Mouse (Mus musculus): Measurements from ENCODE around the gene Brca2. TPM values are rescaled to one million over a fixed set of nuclear protein-coding genes. Genes with fewer than 3 reads are reported as not detected.

Gene Brca2
- polyA plus RNA-seq, 1 experiment from 2014 or later = 25.2 TPM

DNA sequence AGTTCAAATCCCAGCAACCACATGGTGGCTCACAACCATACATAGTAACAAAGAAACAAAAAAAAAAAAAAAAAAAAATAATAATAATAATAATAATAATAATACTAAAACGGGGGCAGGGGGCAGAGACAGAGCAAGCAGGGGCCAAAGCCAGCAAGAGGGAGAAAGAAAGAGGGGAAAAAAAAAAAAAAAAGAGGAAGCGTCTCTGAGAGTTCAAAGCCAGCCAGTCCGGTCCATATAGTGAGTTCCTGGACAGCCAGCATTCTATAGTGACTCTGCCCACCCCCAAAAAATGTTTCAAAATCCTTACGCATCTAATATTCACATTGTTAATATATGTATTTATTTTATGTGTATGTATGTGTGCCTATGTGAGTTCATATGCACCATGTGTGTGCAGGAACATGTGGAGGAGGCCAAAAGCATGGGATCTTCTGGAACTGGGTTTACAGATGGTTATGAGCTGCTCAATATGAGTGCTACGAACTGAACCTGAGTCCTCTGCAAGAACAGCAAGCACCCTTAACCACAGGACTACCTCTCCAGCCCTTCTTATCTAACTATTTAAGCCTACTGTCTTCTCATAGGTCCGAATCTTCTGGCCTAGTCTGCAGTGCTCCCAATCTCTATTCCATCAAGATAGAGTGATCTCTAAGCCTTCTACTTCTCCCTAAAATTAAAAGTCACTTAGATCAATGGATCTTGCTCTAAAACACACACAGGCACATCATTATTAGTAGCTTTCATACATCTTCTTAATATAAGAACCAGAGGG is 11.8 kb upstream of the Brca2 start:
- H3K36me3 ChIP-seq (ENCODE audit: control insufficient read depth, insufficient read depth, low read length) = no peaks in the 10 kb centered on the region
- H3K27me3 ChIP-seq (replicated peaks; ENCODE audit: control insufficient read depth, insufficient read depth, low read length) = no peaks in the 10 kb centered on the region
- no peaks in the 10 kb centered on the region for H3K9me3 ChIP-seq (ENCODE audit: control insufficient read depth, low read length)
- no peak overlapping the region for H3K4me2 ChIP-seq (ENCODE audit: low read length)
- no peak overlapping the region for H3K9ac ChIP-seq (ENCODE audit: low read length)
- H3K4me1 ChIP-seq (replicated peaks; ENCODE audit: control insufficient read depth, insufficient read depth, low read length) = no peaks in the 10 kb centered on the region
- no peak overlapping the region for H3K27ac ChIP-seq (ENCODE audit: low read depth)
- H3K4me3 ChIP-seq (ENCODE audit: low read depth, low read length) = no peak overlapping the region
- ATAC-seq (replicated peaks; ENCODE audit: low FRiP score, low TSS enrichment, low read depth) = no peak
- no peak for DNase-seq (ENCODE audit: low spot score)
- WGBS = 82% methylated on average over 6 of the region's 6 CpGs

DNA sequence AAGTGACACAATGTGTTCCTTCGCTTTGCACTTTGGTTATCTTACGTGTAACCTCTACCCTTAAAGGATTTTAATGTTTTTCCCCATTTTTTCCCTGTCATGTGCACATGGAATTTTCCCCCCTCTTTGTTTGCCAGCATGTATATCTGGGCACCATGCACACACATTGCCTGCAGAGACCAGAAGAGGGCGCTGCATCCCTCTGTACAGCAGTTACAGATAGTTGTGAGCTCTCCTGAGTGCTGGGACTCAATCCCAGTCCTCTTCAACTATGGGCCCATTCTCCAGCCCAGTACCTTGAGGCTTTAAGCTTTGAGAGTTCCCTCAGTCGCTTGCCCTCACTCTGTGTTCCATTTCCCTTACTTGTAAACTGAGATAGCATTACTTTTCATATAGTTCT is 9.2 kb upstream of the Brca2 start:
- Histone ChIP-seq H3K4me3 (ENCODE audit: low read depth, low read length) (no peak overlapping the region), H3K4me1 (replicated peaks; ENCODE audit: control insufficient read depth, insufficient read depth, low read length) (no peaks in the 10 kb centered on the region), H3K27ac (ENCODE audit: low read depth) (no peak overlapping the region), H3K4me2 (ENCODE audit: low read length) (no peak overlapping the region), H3K9ac (ENCODE audit: low read length) (no peak overlapping the region), H3K36me3 (ENCODE audit: control insufficient read depth, insufficient read depth, low read length) (no peaks in the 10 kb centered on the region), H3K27me3 (replicated peaks; ENCODE audit: control insufficient read depth, insufficient read depth, low read length) (no peaks in the 10 kb centered on the region), H3K9me3 (ENCODE audit: control insufficient read depth, low read length) (no peaks in the 10 kb centered on the region)
- no peak for ATAC-seq (replicated peaks; ENCODE audit: low FRiP score, low TSS enrichment, low read depth)
- DNase-seq (ENCODE audit: low spot score) = no peak
- WGBS = 80% methylated on average over 4 of the region's 4 CpGs

DNA sequence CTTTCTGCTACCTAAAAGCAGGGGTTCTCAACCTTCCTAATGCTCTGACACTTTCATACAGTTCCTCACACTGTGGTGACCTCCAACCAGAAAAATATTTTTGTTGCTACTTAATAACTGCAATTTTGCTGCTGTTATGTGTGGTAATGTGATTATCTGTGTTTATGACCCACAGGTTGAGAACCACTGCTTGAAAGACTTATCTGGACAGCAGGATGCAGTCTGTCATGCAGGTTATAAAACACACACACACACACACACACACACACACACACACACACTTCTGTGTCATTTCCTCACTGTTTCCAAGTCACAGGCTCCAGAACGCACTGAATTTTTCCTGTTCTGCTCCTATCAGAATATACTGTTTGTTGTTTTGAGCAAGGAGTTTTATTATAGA is 8.4 kb upstream of the Brca2 start:
- ATAC-seq (replicated peaks; ENCODE audit: low FRiP score, low TSS enrichment, low read depth) (no peak), DNase-seq (ENCODE audit: low spot score) (no peak)
- Histone ChIP-seq H3K4me3 (ENCODE audit: low read depth, low read length) (no peak overlapping the region), H3K27ac (ENCODE audit: low read depth) (no peak overlapping the region), H3K27me3 (replicated peaks; ENCODE audit: control insufficient read depth, insufficient read depth, low read length) (no peaks in the 10 kb centered on the region), H3K9ac (ENCODE audit: low read length) (no peak overlapping the region), H3K4me2 (ENCODE audit: low read length) (no peak overlapping the region), H3K4me1 (replicated peaks; ENCODE audit: control insufficient read depth, insufficient read depth, low read length) (no peaks in the 10 kb centered on the region), H3K9me3 (ENCODE audit: control insufficient read depth, low read length) (no peaks in the 10 kb centered on the region), H3K36me3 (ENCODE audit: control insufficient read depth, insufficient read depth, low read length) (no peaks in the 10 kb centered on the region)
- 73% methylated on average over 1 of the region's 1 CpGs for WGBS

DNA sequence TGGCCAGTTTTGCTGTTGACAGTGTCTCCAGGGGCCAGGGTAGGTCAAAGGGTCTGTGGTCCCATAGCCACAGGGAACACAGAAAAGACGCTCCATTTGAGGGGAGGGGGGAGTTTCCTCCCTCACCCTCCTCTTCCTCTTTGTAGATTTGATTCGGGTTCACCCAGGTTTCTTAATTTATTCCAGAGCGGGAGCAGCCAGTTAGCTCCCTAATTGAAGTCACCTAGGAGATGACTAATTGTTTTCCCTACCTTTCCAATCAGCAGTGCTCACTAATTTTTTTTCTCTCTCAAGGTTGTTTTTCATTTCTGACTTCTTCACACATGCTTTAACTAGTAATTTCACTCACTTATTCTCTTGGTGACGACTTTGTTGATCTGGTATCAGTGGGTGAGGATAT is 4.4 kb upstream of the Brca2 start, which contains the start of gene Zar1l:
Gene Zar1l (minus strand): TSS at position 101 of the 400 bp plus-strand sequence.
- Histone ChIP-seq H3K4me2 (ENCODE audit: low read length) (no peak within 1 kb of the TSS), H3K4me1 (replicated peaks; ENCODE audit: control insufficient read depth, insufficient read depth, low read length) (peaks cover under 1% of the 10 kb centered on the region; the same call in 1 of the 2 replicates), H3K4me3 (ENCODE audit: low read depth, low read length) (no peak within 1 kb of the TSS), H3K36me3 (ENCODE audit: control insufficient read depth, insufficient read depth, low read length) (no peaks in the 10 kb centered on the region), H3K27ac (ENCODE audit: low read depth) (no peak within 1 kb of the TSS), H3K9ac (ENCODE audit: low read length) (no peak within 1 kb of the TSS), H3K27me3 (replicated peaks; ENCODE audit: control insufficient read depth, insufficient read depth, low read length) (no peaks in the 10 kb centered on the region), H3K9me3 (ENCODE audit: control insufficient read depth, low read length) (no peaks in the 10 kb centered on the region)
- no peak for ATAC-seq (replicated peaks; ENCODE audit: low FRiP score, low TSS enrichment, low read depth)
- no peak for DNase-seq (ENCODE audit: low spot score)
- WGBS = 60% methylated on average over 4 of the region's 4 CpGs

DNA sequence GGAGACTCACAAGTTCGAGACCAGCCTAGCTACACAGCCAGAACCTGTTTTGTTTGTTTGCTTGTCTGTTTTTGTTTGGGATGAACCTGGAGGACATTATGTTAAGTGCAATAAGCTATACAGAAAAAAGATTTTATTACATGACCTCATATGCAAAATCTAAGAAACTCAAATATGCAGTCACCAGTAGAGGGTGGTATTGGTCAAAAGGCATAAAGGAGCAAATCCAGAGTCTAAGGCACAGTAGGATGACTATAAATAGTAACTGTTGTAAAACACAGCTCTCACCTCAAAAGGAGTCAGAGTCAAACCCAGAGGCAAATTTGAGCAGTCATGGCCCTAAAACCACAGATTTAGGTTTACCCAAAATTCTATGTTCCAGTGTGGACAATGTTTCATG is 2.9 kb upstream of the Brca2 start:
- DNase-seq (ENCODE audit: low spot score) = no peak
- H3K4me1 ChIP-seq (replicated peaks; ENCODE audit: control insufficient read depth, insufficient read depth, low read length) = peaks cover 8% of the 10 kb centered on the region; the same call in 1 of the 2 replicates
- H3K4me2 ChIP-seq (ENCODE audit: low read length) = no peak overlapping the region
- no peaks in the 10 kb centered on the region for H3K9me3 ChIP-seq (ENCODE audit: control insufficient read depth, low read length)
- H3K9ac ChIP-seq (ENCODE audit: low read length) = no peak overlapping the region
- no peak for ATAC-seq (replicated peaks; ENCODE audit: low FRiP score, low TSS enrichment, low read depth)
- no peak overlapping the region for H3K27ac ChIP-seq (ENCODE audit: low read depth)
- no peaks in the 10 kb centered on the region for H3K27me3 ChIP-seq (replicated peaks; ENCODE audit: control insufficient read depth, insufficient read depth, low read length)
- H3K36me3 ChIP-seq (ENCODE audit: control insufficient read depth, insufficient read depth, low read length) = no peaks in the 10 kb centered on the region
- WGBS = 88% methylated on average over 1 of the region's 1 CpGs
- H3K4me3 ChIP-seq (ENCODE audit: low read depth, low read length) = no peak overlapping the region

DNA sequence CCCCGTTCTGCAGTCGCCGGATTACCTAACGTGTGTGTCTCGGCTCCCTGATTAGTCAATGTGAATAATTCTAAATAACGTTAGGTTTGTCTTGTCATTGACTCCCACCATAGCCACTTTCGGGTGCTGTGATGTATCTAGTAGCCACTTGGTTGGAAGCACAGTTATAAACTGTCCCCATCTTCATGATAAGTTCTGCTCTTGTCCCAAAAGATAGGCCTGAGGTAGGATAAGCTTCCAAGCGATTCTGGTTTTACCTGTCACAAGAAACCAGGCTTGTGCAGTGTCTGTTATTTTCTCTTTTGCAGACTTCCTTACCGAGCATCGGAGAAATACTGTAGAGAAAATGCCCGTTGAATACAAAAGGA is 421 bp downstream of the Brca2 start:
- Histone ChIP-seq H3K4me1 (replicated peaks; ENCODE audit: control insufficient read depth, insufficient read depth, low read length) (peaks cover 8% of the 10 kb centered on the region; the same call in 1 of the 2 replicates), H3K9me3 (ENCODE audit: control insufficient read depth, low read length) (no peaks in the 10 kb centered on the region), H3K9ac (ENCODE audit: low read length) (peak overlapping the region; percentile 91), H3K27me3 (replicated peaks; ENCODE audit: control insufficient read depth, insufficient read depth, low read length) (no peaks in the 10 kb centered on the region), H3K36me3 (ENCODE audit: control insufficient read depth, insufficient read depth, low read length) (0 out of 2 replicates have a peak, but pooled peaks cover 3% of the 10 kb centered on the region), H3K4me2 (ENCODE audit: low read length) (peak overlapping the region; percentile 65), H3K4me3 (ENCODE audit: low read depth, low read length) (peak overlapping the region; percentile 67), H3K27ac (ENCODE audit: low read depth) (peak overlapping the region; percentile 80)
- DNase-seq (ENCODE audit: low spot score) (no peak), ATAC-seq (replicated peaks; ENCODE audit: low FRiP score, low TSS enrichment, low read depth) (no peak; the same call in 1 of the 2 replicates)
- 6% methylated on average over 11 of the region's 11 CpGs for WGBS

DNA sequence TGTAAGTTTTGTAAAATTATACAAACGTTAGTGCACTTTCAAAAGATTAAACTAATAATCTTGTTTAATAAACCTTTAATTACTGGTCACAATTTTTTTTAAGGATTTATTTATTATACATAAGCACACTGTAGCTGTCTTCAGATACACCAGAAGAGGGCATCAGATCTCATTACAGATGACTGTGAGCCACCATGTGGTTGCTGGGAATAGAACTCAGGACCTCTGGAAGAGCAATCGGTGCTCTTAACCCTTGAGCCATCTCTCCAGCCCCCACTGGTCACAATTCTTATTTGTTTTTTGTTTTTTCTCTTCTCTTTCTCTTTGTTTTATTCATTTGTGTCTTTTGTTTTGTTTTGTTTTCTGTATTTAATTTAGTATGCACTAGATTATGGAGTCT is 2.8 kb downstream of the Brca2 start:
- WGBS = 83% methylated on average over 2 of the region's 2 CpGs
- no peak for ATAC-seq (replicated peaks; ENCODE audit: low FRiP score, low TSS enrichment, low read depth)
- no peak for DNase-seq (ENCODE audit: low spot score)

DNA sequence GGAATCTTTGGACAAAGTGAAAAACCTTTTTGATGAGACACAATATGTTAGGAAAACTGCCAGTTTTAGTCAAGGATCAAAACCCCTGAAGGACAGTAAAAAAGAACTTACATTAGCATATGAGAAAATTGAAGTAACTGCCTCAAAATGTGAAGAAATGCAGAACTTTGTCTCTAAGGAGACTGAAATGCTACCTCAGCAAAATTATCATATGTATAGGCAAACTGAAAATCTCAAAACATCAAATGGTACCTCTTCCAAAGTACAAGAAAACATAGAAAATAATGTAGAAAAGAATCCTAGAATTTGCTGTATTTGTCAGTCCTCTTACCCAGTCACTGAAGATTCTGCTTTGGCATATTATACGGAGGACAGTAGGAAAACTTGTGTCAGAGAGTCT is 18.9 kb downstream of the Brca2 start:
- no peaks in the 10 kb centered on the region for H3K9me3 ChIP-seq (ENCODE audit: control insufficient read depth, low read length)
- ATAC-seq (replicated peaks; ENCODE audit: low FRiP score, low TSS enrichment, low read depth) (no peak), DNase-seq (ENCODE audit: low spot score) (no peak)
- no peak overlapping the region for H3K4me2 ChIP-seq (ENCODE audit: low read length)
- no peaks in the 10 kb centered on the region for H3K27me3 ChIP-seq (replicated peaks; ENCODE audit: control insufficient read depth, insufficient read depth, low read length)
- H3K4me1 ChIP-seq (replicated peaks; ENCODE audit: control insufficient read depth, insufficient read depth, low read length) = no peaks in the 10 kb centered on the region
- WGBS = 100% methylated on average over 1 of the region's 1 CpGs
- no peak overlapping the region for H3K9ac ChIP-seq (ENCODE audit: low read length)
- no peak overlapping the region for H3K27ac ChIP-seq (ENCODE audit: low read depth)
- peaks cover 41% of the 10 kb centered on the region for H3K36me3 ChIP-seq (ENCODE audit: control insufficient read depth, insufficient read depth, low read length)
- no peak overlapping the region for H3K4me3 ChIP-seq (ENCODE audit: low read depth, low read length)

More for the DNA sequence above, 2.8 kb downstream of the Brca2 start:
- Histone ChIP-seq H3K36me3 (ENCODE audit: control insufficient read depth, insufficient read depth, low read length) (0 out of 2 replicates have a peak, but pooled peaks cover 11% of the 10 kb centered on the region), H3K27me3 (replicated peaks; ENCODE audit: control insufficient read depth, insufficient read depth, low read length) (no peaks in the 10 kb centered on the region), H3K9me3 (ENCODE audit: control insufficient read depth, low read length) (no peaks in the 10 kb centered on the region), H3K4me3 (ENCODE audit: low read depth, low read length) (no peak overlapping the region), H3K4me1 (replicated peaks; ENCODE audit: control insufficient read depth, insufficient read depth, low read length) (peaks cover 8% of the 10 kb centered on the region; the same call in 1 of the 2 replicates), H3K4me2 (ENCODE audit: low read length) (no peak overlapping the region), H3K9ac (ENCODE audit: low read length) (no peak overlapping the region), H3K27ac (ENCODE audit: low read depth) (no peak overlapping the region)

DNA sequence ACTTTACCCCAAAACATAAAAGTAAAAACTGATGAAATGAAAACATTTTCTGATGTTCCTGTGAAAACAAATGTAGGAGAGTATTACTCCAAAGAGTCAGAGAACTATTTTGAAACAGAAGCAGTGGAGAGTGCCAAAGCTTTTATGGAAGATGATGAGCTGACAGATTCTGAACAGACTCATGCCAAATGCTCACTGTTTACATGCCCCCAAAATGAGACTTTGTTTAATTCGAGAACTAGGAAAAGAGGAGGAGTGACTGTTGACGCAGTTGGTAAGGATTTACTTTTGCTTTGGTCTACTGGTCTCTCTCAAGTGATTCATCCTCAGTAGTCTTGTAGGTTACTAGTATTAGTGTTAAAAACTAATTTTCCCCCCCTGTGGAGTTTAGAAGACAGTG is 20.8 kb downstream of the Brca2 start:
- DNase-seq (ENCODE audit: low spot score) (peak; percentile 15), ATAC-seq (replicated peaks; ENCODE audit: low FRiP score, low TSS enrichment, low read depth) (no peak)
- no peaks in the 10 kb centered on the region for H3K27me3 ChIP-seq (replicated peaks; ENCODE audit: control insufficient read depth, insufficient read depth, low read length)
- no peaks in the 10 kb centered on the region for H3K9me3 ChIP-seq (ENCODE audit: control insufficient read depth, low read length)
- no peak overlapping the region for H3K9ac ChIP-seq (ENCODE audit: low read length)
- peaks cover 25% of the 10 kb centered on the region for H3K36me3 ChIP-seq (ENCODE audit: control insufficient read depth, insufficient read depth, low read length)
- no peaks in the 10 kb centered on the region for H3K4me1 ChIP-seq (replicated peaks; ENCODE audit: control insufficient read depth, insufficient read depth, low read length)
- 81% methylated on average over 2 of the region's 2 CpGs for WGBS
- H3K4me3 ChIP-seq (ENCODE audit: low read depth, low read length) = no peak overlapping the region
- H3K4me2 ChIP-seq (ENCODE audit: low read length) = no peak overlapping the region
- H3K27ac ChIP-seq (ENCODE audit: low read depth) = no peak overlapping the region

Data from intestine, embryonic 14.5 days (tissue).